Mouse (Mus musculus) heart, adult 2 months (tissue): ENCODE measurements around the gene Snrpa1. TPM values are rescaled to one million over a fixed set of nuclear protein-coding genes. Genes with fewer than 3 reads are reported as not detected.
A peak's percentile ranks its signal among the peaks of the same experiment; 100 is the strongest.

Experiments
- DNase-seq, 2 experiments: peaks; one replicate each; pipeline ENCODE4 v3.0.0; 2021
- H3K27ac ChIP-seq: fragments of 200-600 bp; 2 replicates; pipeline ENCODE4 v1.8.1; 2022
- H3K27me3 ChIP-seq: fragments of 200-500 bp; 2 replicates; pipeline ENCODE4 v1.6.1; 2012; ENCODE audit warnings: mild to moderate bottlenecking, low read length, inconsistent platforms, mixed read lengths; ENCODE audit not compliant: control insufficient read depth, insufficient read depth
- H3K36me3 ChIP-seq: fragments of 200-500 bp; 2 replicates; pipeline ENCODE4 v1.6.1; 2012; ENCODE audit warnings: low read length, inconsistent platforms; ENCODE audit not compliant: control insufficient read depth, insufficient read depth
- H3K4me1 ChIP-seq: fragments of 200-500 bp; 2 replicates; pipeline ENCODE4 v1.6.1; 2011; ENCODE audit warnings: low read length; ENCODE audit not compliant: control insufficient read depth, insufficient read depth
- H3K4me3 ChIP-seq: fragments of 200-600 bp; 2 replicates; pipeline ENCODE4 v1.8.1; 2022
- H3K79me2 ChIP-seq: fragments of 200-500 bp; replicated peaks from 2 replicates; pipeline ENCODE4 v1.6.1; 2012; ENCODE audit warnings: mild to moderate bottlenecking, inconsistent platforms, low read length, moderate library complexity, mixed read lengths; ENCODE audit not compliant: control insufficient read depth, insufficient read depth
- H3K9ac ChIP-seq: fragments of 200-500 bp; 2 replicates; pipeline ENCODE4 v1.6.1; 2012; ENCODE audit warnings: low read depth, mild to moderate bottlenecking, control low read depth, inconsistent platforms, low read length, mixed read lengths
- CTCF ChIP-seq: fragments of 200-600 bp; IDR thresholded peaks from 2 replicates; pipeline ENCODE4 v1.8.1; 2022; ENCODE audit warnings: antibody characterized with exemption, mild to moderate bottlenecking, moderate library complexity
- EP300 ChIP-seq: fragments of 200-500 bp; IDR thresholded peaks from 2 replicates; pipeline ENCODE4 v1.6.1; 2011; ENCODE audit warnings: low read depth, low read length, control low read depth; ENCODE audit not compliant: insufficient read depth
- POLR2A ChIP-seq: fragments of 200-500 bp; IDR thresholded peaks from 2 replicates; pipeline ENCODE4 v1.6.1; 2011; ENCODE audit warnings: mild to moderate bottlenecking, low read depth, low read length, control low read depth; ENCODE audit not compliant: insufficient read depth
- WGBS: fragments of 180-500 bp; shearing (Covaris S2); methylation state at CpG from one replicate; pipeline ENCODE4 v1.1.7; 2018; 5-methylcytosine and 5-hydroxymethylcytosine counted together
- intact Hi-C: fragments of 180-260 bp; cut with DNase I; formaldehyde crosslinking; loops from one replicate; pipeline ENCODE4 v1.15.1; 2025
- polyA plus RNA-seq: library from polyadenylated mRNA; depleted of rRNA; stranded (reverse); fragments of >200 nt; gene quantifications from 2 replicates; pipeline ENCODE4 v1.2.3, GENCODE M21; 2012
- total RNA-seq, 2 experiments: library from RNA; stranded (reverse); gene quantifications; 2 replicates each; pipeline ENCODE4 v1.2.3; 2021

Snrpa1 gene
- total and polyA plus RNA-seq, 3 experiments: 9.3 to 22.3 (median 21.7) TPM

- peak overlapping the region; percentile 92 for H3K9ac ChIP-seq
- H3K4me1 ChIP-seq: peaks cover 5% of the 10 kb centered on the region
- DNase-seq: no peak
- peaks cover 2% of the 10 kb centered on the region; the same call in 1 of the 2 replicates for H3K79me2 ChIP-seq
- WGBS: 2% methylated on average over 14 of the region's 14 CpGs
- TF ChIP-seq CTCF: no peak
- no peak for TF ChIP-seq EP300
- TF ChIP-seq POLR2A: no peak
- H3K27ac ChIP-seq: peak overlapping the region; percentile 90; the same call in 1 of the 2 replicates
- peak overlapping the region; percentile 73 for H3K4me3 ChIP-seq
- H3K36me3 ChIP-seq: no peaks in the 10 kb centered on the region; the same call in 1 of the 2 replicates
- H3K27me3 ChIP-seq: no peaks in the 10 kb centered on the region
- intact Hi-C loops: no loop called here
These were observed 2.3 kb downstream of the Snrpa1 start for GRCm38 (mm10) chr7:66061057-66061456.

DNA sequence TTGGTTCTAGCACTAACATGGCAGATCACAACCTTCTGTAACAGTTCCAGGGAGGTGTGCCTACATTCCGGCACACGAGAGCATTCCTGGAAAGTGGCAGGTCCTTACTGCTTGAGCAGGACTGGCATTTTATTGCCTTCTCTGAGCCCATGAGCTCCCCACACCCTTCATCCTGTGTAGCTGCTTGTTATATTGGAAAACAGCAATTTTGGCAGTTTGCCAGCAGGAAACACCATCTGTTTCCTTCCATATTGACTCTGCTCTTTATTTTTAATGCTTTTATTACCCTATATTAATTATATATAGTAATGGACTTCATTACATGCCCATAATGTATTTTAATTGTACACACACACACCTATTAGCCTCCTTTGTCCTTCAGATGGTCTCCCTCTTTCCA is 17.6 kb downstream of the Snrpa1 start:
- H3K36me3 ChIP-seq: no peaks in the 10 kb centered on the region; the same call in 1 of the 2 replicates

DNA sequence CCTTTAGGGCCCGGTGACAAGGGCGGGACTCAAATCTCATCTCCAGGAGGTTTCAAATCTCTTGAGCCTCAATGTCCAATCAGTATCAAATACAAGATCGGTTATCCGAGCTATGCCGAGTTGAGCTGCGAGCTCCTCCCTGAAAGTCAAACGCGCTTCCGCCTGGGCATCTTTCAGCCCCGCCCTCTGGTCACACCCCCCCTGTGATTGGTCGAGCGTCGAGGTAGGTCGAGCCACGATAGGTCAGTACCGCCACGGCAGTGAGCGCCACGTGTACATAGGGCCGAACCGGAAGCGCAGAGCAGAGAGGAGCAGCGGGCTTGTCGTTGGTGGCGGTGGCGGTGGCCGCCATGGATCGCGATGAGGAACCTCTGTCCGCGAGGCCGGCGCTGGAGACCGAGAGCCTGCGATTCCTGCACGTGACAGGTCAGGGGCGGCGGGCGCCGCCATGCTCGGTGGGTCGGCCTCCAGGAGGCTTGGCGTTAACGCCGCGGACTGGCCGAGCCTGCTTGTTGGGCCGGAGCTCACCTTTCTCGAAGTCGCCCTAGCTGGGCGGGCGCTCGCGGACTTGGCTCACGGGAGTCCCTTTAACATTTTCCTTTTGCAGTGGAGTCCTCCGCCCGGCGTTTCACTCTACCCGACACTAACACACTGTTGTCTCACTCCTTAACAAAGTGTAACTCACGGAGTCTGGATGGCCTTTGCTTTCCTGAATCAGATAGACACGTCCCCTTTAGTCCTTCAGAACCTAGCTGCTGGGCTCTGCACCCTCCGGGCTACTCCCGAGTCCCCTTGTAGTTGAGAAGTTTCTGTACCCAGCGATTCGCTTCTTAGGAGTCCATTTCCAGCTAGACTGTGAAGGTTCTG is 20.8 kb downstream of the Snrpa1 start, which contains the start of gene Selenos:
Selenos (plus strand) TSS at position 286 of the 867 bp plus-strand sequence.
- DNase-seq: peak; percentile 93 to 96
- no peaks in the 10 kb centered on the region for H3K79me2 ChIP-seq
- H3K4me1 ChIP-seq: peaks cover 6% of the 10 kb centered on the region
- intact Hi-C loops: no loop called here
- H3K27me3 ChIP-seq: no peaks in the 10 kb centered on the region
- H3K27ac ChIP-seq: peak within 1 kb of the TSS; percentile 85
- peaks cover 5% of the 10 kb centered on the region for H3K36me3 ChIP-seq
- peak within 1 kb of the TSS; percentile 66 for H3K4me3 ChIP-seq
- WGBS: under 1% methylated on average over 65 of the region's 65 CpGs
- peak within 1 kb of the TSS; percentile 53 for H3K9ac ChIP-seq
- TF ChIP-seq POLR2A (peak; percentile 81), CTCF (no peak), EP300 (peak; percentile 82)

More for the DNA sequence above, 17.6 kb downstream of the Snrpa1 start:
- peaks cover 4% of the 10 kb centered on the region for H3K4me1 ChIP-seq
- DNase-seq: no peak
- H3K27ac ChIP-seq: no peak overlapping the region
- intact Hi-C loops: no loop called here
- TF ChIP-seq EP300 (no peak), POLR2A (no peak), CTCF (no peak)
- H3K4me3 ChIP-seq: no peak overlapping the region
- no peaks in the 10 kb centered on the region for H3K27me3 ChIP-seq
- 62% methylated on average over 2 of the region's 2 CpGs for WGBS
- no peak overlapping the region for H3K9ac ChIP-seq
- no peaks in the 10 kb centered on the region for H3K79me2 ChIP-seq

GRCm38 (mm10) chr7:66080231-66080613 is 21.4 kb downstream of the Snrpa1 start:
- Histone ChIP-seq H3K27ac (peak overlapping the region; percentile 85; the same call in 1 of the 2 replicates), H3K4me1 (peaks cover 6% of the 10 kb centered on the region), H3K36me3 (peaks cover 5% of the 10 kb centered on the region), H3K9ac (no peak overlapping the region), H3K79me2 (no peaks in the 10 kb centered on the region), H3K4me3 (peak overlapping the region; percentile 66), H3K27me3 (no peaks in the 10 kb centered on the region)
- TF ChIP-seq EP300 (no peak), POLR2A (no peak), CTCF (peak; percentile 38)
- DNase-seq: no peak
- intact Hi-C loops: no loop called here
- WGBS: 46% methylated on average over 5 of the region's 5 CpGs

DNA sequence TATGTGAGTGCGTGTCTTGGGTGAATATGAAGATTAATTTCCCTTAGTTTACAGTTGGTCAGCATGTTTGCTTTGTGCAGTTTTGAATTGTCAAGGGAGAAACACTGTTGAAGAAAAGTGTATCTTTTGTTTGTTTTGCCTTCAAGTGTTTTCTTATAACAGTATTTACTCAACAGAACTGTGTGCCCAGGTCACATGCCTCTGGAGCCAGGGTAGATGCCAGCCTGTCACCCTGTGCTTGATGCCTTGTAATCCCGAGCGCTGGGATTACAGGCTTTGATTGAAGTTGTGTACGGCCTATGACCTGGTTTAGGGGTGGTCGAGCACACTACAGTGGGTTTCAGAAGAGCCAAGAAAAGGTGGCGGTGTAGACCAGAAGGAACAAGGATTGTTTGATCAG is 25.0 kb downstream of the Snrpa1 start:
- H3K9ac ChIP-seq: no peak overlapping the region
- peaks cover 5% of the 10 kb centered on the region for H3K4me1 ChIP-seq
- H3K36me3 ChIP-seq: peaks cover 5% of the 10 kb centered on the region
- intact Hi-C loops: no loop called here
- H3K4me3 ChIP-seq: no peak overlapping the region
- no peaks in the 10 kb centered on the region for H3K79me2 ChIP-seq
- H3K27me3 ChIP-seq: no peaks in the 10 kb centered on the region
- H3K27ac ChIP-seq: no peak overlapping the region
- WGBS: 92% methylated on average over 6 of the region's 6 CpGs
- DNase-seq: no peak
- TF ChIP-seq CTCF: no peak
- TF ChIP-seq EP300: no peak
- no peak for TF ChIP-seq POLR2A

DNA sequence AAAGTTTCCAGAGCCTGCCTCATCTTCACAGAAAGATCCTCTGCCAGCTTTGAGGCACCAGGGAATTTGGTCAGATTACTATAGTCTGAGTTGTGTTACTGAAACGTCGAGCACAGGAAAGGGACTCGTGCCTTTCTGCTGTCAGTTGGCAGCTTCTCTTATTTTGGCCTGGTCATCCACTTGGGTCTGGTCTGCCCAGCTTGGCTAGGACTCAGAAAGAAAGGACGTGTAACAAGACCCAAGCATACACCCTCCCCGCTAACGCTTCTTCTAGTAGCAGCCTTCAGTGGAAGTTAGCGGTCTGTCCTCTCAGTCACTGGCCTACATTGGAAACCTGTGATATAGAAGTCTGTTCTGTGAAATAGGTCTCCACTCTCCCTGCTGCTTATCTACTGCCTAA is 25.7 kb downstream of the Snrpa1 start:
- Histone ChIP-seq H3K27ac (no peak overlapping the region), H3K79me2 (no peaks in the 10 kb centered on the region), H3K27me3 (no peaks in the 10 kb centered on the region), H3K4me3 (no peak overlapping the region), H3K9ac (no peak overlapping the region), H3K36me3 (peaks cover 5% of the 10 kb centered on the region), H3K4me1 (peaks cover 5% of the 10 kb centered on the region)
- intact Hi-C loops: no loop called here
- WGBS: 50% methylated on average over 7 of the region's 7 CpGs
- DNase-seq: peak in 1 of 2 experiments; percentile 26
- TF ChIP-seq CTCF: no peak
